Mouse (Mus musculus): ENCODE data around the gene Gm12258. TPM values are rescaled to one million over a fixed set of nuclear protein-coding genes. Genes with fewer than 3 reads are reported as not detected.
"Not testable (repeated sequence)": the region's sequence is repeated elsewhere in the genome, so short reads cannot be mapped to it uniquely, and the experiment has no call there.

The Gm12258 gene
- 13.3 and 16.4 TPM in 2 replicates for total RNA-seq (2014; rRNA removed)
- 7.9 and 9.9 TPM in 2 replicates for polyA plus RNA-seq (2015; fragmentation: Nextera tagmentation; extraction: Ambion mirVana)

GRCm38 (mm10) chr11:58846919-58847461 lies at the start of gene Gm12258:
Gene Gm12258, plus strand, starts transcription at chr11:58847158.
- ATAC-seq (peak; percentile 100), DNase-seq (ENCODE audit: low spot score) (peak; percentile 97)
- H3K9ac ChIP-seq (replicated peaks; ENCODE audit: low read length), result peak within 1 kb of the TSS; percentile 82
- no peaks in the 10 kb centered on the region for H3K4me1 ChIP-seq (ENCODE audit: insufficient read depth, low read length)
- H3K36me3 ChIP-seq (ENCODE audit: insufficient read depth, low read length), result peaks cover 17% of the 10 kb centered on the region
- H3K27ac ChIP-seq, result peak within 1 kb of the TSS; percentile 91
- no peak for TF ChIP-seq CTCF (IDR thresholded peaks at IDR 0.05; ENCODE audit: low read depth)
- peak within 1 kb of the TSS; percentile 91 for H3K4me2 ChIP-seq (ENCODE audit: low read depth, low read length)
- no peaks in the 10 kb centered on the region for H3K27me3 ChIP-seq (ENCODE audit: insufficient read depth, low read length)
- whole genome bisulfite sequencing, result under 1% methylated on average over 24 of the region's 24 CpGs
- no peaks in the 10 kb centered on the region for H3K9me3 ChIP-seq (ENCODE audit: low read length)
- H3K4me3 ChIP-seq (ENCODE audit: low read length), result peak within 1 kb of the TSS; percentile 87

- Histone ChIP-seq H3K27me3 (ENCODE audit: insufficient read depth, low read length) (no peaks in the 10 kb centered on the region), H3K36me3 (ENCODE audit: insufficient read depth, low read length) (no peaks in the 10 kb centered on the region), H3K4me1 (ENCODE audit: insufficient read depth, low read length) (0 out of 2 replicates have a peak, but pooled peaks cover 8% of the 10 kb centered on the region), H3K4me3 (ENCODE audit: low read length) (no peak overlapping the region), H3K9ac (replicated peaks; ENCODE audit: low read length) (no peak overlapping the region), H3K27ac (no peak overlapping the region), H3K4me2 (ENCODE audit: low read depth, low read length) (no peak overlapping the region), H3K9me3 (ENCODE audit: low read length) (no peaks in the 10 kb centered on the region)
- no peak for TF ChIP-seq CTCF (IDR thresholded peaks at IDR 0.05; ENCODE audit: low read depth)
- DNase-seq (ENCODE audit: low spot score), result no peak
- no peak for ATAC-seq
- WGBS, result 78% methylated on average over 5 of the region's 5 CpGs
These were observed 47.2 kb upstream of the Gm12258 start for GRCm38 (mm10) chr11:58799747-58800146.

- DNase-seq (ENCODE audit: low spot score) (peak; percentile 77), ATAC-seq (peak; percentile 84)
- 22% methylated on average over 14 of the region's 14 CpGs for WGBS
- Histone ChIP-seq H3K4me2 (ENCODE audit: low read depth, low read length) (peak within 1 kb of the TSS; percentile 33), H3K4me3 (ENCODE audit: low read length) (no peak within 1 kb of the TSS), H3K4me1 (ENCODE audit: insufficient read depth, low read length) (0 out of 2 replicates have a peak, but pooled peaks cover 8% of the 10 kb centered on the region), H3K9ac (replicated peaks; ENCODE audit: low read length) (no peak within 1 kb of the TSS), H3K9me3 (ENCODE audit: low read length) (no peaks in the 10 kb centered on the region), H3K27ac (no peak within 1 kb of the TSS), H3K27me3 (ENCODE audit: insufficient read depth, low read length) (no peaks in the 10 kb centered on the region), H3K36me3 (ENCODE audit: insufficient read depth, low read length) (no peaks in the 10 kb centered on the region)
- no peak for TF ChIP-seq CTCF (IDR thresholded peaks at IDR 0.05; ENCODE audit: low read depth)
These were observed 45.3 kb upstream of the Gm12258 start, which contains the start of gene Fam183b for GRCm38 (mm10) chr11:58801558-58802228. Gene Fam183b, minus strand, starts transcription at chr11:58801960.

- no peaks in the 10 kb centered on the region for H3K9me3 ChIP-seq (ENCODE audit: low read length)
- no peak overlapping the region for H3K9ac ChIP-seq (replicated peaks; ENCODE audit: low read length)
- no peak for TF ChIP-seq CTCF (IDR thresholded peaks at IDR 0.05; ENCODE audit: low read depth)
- no peak overlapping the region for H3K4me2 ChIP-seq (ENCODE audit: low read depth, low read length)
- DNase-seq (ENCODE audit: low spot score) (no peak), ATAC-seq (no peak)
- H3K27me3 ChIP-seq (ENCODE audit: insufficient read depth, low read length), result no peaks in the 10 kb centered on the region
- H3K36me3 ChIP-seq (ENCODE audit: insufficient read depth, low read length), result no peaks in the 10 kb centered on the region
- 76% methylated on average over 4 of the region's 4 CpGs for WGBS
- no peak overlapping the region for H3K4me3 ChIP-seq (ENCODE audit: low read length)
- no peak overlapping the region for H3K27ac ChIP-seq
- H3K4me1 ChIP-seq (ENCODE audit: insufficient read depth, low read length), result 0 out of 2 replicates have a peak, but pooled peaks cover 8% of the 10 kb centered on the region
These were observed 43.1 kb upstream of the Gm12258 start for GRCm38 (mm10) chr11:58803871-58804270.

GRCm38 (mm10) chr11:58804393-58804792 lies 42.6 kb upstream of the Gm12258 start:
- Histone ChIP-seq H3K4me1 (ENCODE audit: insufficient read depth, low read length) (0 out of 2 replicates have a peak, but pooled peaks cover 8% of the 10 kb centered on the region), H3K36me3 (ENCODE audit: insufficient read depth, low read length) (no peaks in the 10 kb centered on the region), H3K4me3 (ENCODE audit: low read length) (no peak overlapping the region), H3K27ac (no peak overlapping the region), H3K27me3 (ENCODE audit: insufficient read depth, low read length) (no peaks in the 10 kb centered on the region), H3K9ac (replicated peaks; ENCODE audit: low read length) (no peak overlapping the region), H3K9me3 (ENCODE audit: low read length) (no peaks in the 10 kb centered on the region), H3K4me2 (ENCODE audit: low read depth, low read length) (no peak overlapping the region)
- no peak for TF ChIP-seq CTCF (IDR thresholded peaks at IDR 0.05; ENCODE audit: low read depth)
- ATAC-seq, result no peak
- DNase-seq (ENCODE audit: low spot score), result no peak
- WGBS, result 77% methylated on average over 2 of the region's 2 CpGs

GRCm38 (mm10) chr11:58812001-58812400 lies 35.0 kb upstream of the Gm12258 start:
- Histone ChIP-seq H3K36me3 (ENCODE audit: insufficient read depth, low read length) (no peaks in the 10 kb centered on the region), H3K4me1 (ENCODE audit: insufficient read depth, low read length) (no peaks in the 10 kb centered on the region), H3K4me2 (ENCODE audit: low read depth, low read length) (no peak overlapping the region), H3K27ac (no peak overlapping the region), H3K4me3 (ENCODE audit: low read length) (no peak overlapping the region), H3K9ac (replicated peaks; ENCODE audit: low read length) (no peak overlapping the region), H3K27me3 (ENCODE audit: insufficient read depth, low read length) (no peaks in the 10 kb centered on the region), H3K9me3 (ENCODE audit: low read length) (no peaks in the 10 kb centered on the region)
- peak; percentile 58 for TF ChIP-seq CTCF (IDR thresholded peaks at IDR 0.05; ENCODE audit: low read depth)
- WGBS, result 12% methylated on average over 1 of the region's 1 CpGs
- no peak for ATAC-seq
- peak; percentile 8 for DNase-seq (ENCODE audit: low spot score)

- not testable (repeated sequence) for H3K9me3 ChIP-seq (ENCODE audit: low read length); H3K4me3 ChIP-seq (ENCODE audit: low read length); H3K4me1 ChIP-seq (ENCODE audit: insufficient read depth, low read length); H3K36me3 ChIP-seq (ENCODE audit: insufficient read depth, low read length); H3K27me3 ChIP-seq (ENCODE audit: insufficient read depth, low read length); DNase-seq (ENCODE audit: low spot score); H3K9ac ChIP-seq (replicated peaks; ENCODE audit: low read length); H3K4me2 ChIP-seq (ENCODE audit: low read depth, low read length); H3K27ac ChIP-seq; ATAC-seq
- 54% methylated on average over 1 of the region's 1 CpGs for WGBS
These were observed 32.3 kb upstream of the Gm12258 start, which contains the start of gene Olfr313 for GRCm38 (mm10) chr11:58814700-58815099. Gene Olfr313, plus strand, starts transcription at chr11:58815000.

Data from hindbrain, postnatal 0 days (tissue).